Mouse (Mus musculus): ENCODE measurements at regions not wholly inside any gene's neighbourhood (a gene's known extent, or its start where the extent isn't known, plus 50 kb on each side); places are given as distances from the start of the nearest gene placed in this dataset.
"Not testable (repeated sequence)": the region's sequence is repeated elsewhere in the genome, so short reads cannot be mapped to it uniquely, and the experiment has no call there.

DNA sequence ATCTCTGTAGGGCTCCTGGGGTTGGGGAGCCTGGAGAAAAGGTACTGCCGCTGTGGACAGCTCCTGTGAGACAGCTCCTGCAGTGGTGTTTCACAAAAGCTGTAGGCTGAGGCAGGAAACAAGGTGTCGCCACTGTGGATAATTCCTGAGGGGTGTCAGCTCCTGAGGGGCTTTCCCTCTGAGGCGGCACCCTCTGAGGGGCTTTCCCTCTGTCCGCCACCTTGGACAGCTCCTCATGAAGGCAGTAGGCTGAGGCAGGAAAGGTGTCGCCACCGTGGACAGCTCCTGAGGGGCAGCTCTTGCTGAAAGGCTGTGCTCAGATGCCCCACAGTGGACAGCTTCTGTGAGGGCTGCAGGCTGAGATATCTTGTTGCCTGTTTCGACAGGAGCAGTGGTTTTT is 127.1 kb downstream of the Cyld start:
- Histone ChIP-seq H3K4me3 (no peak overlapping the region), H3K9ac (no peak overlapping the region), H3K4me1 (no peaks in the 10 kb centered on the region), H3K36me3 (no peaks in the 10 kb centered on the region), H3K4me2 (no peak overlapping the region), H3K27me3 (no peaks in the 10 kb centered on the region), H3K9me3 (no peaks in the 10 kb centered on the region), H3K27ac (no peak overlapping the region)
- no peak for ATAC-seq (ENCODE audit: borderline replicate concordance, extremely low read depth, low FRiP score, low TSS enrichment)
- 82% methylated on average over 7 of the region's 7 CpGs for WGBS

- Histone ChIP-seq H3K9ac (no peak overlapping the region), H3K4me1 (no peaks in the 10 kb centered on the region), H3K4me3 (no peak overlapping the region), H3K36me3 (no peaks in the 10 kb centered on the region), H3K9me3 (no peaks in the 10 kb centered on the region), H3K27me3 (no peaks in the 10 kb centered on the region), H3K27ac (no peak overlapping the region), H3K4me2 (no peak overlapping the region)
- 77% methylated on average over 5 of the region's 5 CpGs for WGBS
- no peak for ATAC-seq (ENCODE audit: borderline replicate concordance, extremely low read depth, low FRiP score, low TSS enrichment)
These were observed 123.5 kb downstream of the Cyld start for GRCm38 (mm10) chr8:88820275-88820850.

- H3K27ac ChIP-seq, result no peak overlapping the region
- H3K4me3 ChIP-seq, result no peak overlapping the region
- no peaks in the 10 kb centered on the region for H3K4me1 ChIP-seq
- H3K9me3 ChIP-seq, result no peaks in the 10 kb centered on the region
- no peaks in the 10 kb centered on the region for H3K27me3 ChIP-seq
- no peak overlapping the region for H3K4me2 ChIP-seq
- no peak overlapping the region for H3K9ac ChIP-seq
- no peaks in the 10 kb centered on the region for H3K36me3 ChIP-seq
- WGBS, result 67% methylated on average over 5 of the region's 5 CpGs
- ATAC-seq (ENCODE audit: borderline replicate concordance, extremely low read depth, low FRiP score, low TSS enrichment), result no peak
These were observed 119.6 kb downstream of the Cyld start for GRCm38 (mm10) chr8:88816461-88816860.

DNA sequence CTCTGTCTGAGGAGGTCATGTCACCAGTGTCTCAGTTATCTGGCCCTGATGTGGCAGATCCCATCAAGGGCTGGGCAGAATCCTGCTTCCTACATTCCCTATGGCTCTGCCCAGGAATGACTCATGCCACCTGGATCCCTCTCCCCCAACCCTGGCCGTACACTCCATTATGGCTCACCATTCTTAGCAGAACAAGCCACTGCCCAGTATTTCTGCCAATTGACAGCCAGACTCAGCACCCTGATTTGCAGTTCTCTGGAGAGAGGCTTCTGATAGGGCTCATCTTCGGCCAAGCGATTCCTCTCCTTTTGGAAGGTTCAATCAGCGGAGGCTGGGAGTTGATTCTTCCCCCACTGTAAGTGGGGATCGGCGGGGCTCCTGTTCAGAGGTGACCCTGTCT is 117.4 kb downstream of the Cyld start:
- H3K9ac ChIP-seq, result no peak overlapping the region
- no peak overlapping the region for H3K4me2 ChIP-seq
- H3K27ac ChIP-seq, result no peak overlapping the region

DNA sequence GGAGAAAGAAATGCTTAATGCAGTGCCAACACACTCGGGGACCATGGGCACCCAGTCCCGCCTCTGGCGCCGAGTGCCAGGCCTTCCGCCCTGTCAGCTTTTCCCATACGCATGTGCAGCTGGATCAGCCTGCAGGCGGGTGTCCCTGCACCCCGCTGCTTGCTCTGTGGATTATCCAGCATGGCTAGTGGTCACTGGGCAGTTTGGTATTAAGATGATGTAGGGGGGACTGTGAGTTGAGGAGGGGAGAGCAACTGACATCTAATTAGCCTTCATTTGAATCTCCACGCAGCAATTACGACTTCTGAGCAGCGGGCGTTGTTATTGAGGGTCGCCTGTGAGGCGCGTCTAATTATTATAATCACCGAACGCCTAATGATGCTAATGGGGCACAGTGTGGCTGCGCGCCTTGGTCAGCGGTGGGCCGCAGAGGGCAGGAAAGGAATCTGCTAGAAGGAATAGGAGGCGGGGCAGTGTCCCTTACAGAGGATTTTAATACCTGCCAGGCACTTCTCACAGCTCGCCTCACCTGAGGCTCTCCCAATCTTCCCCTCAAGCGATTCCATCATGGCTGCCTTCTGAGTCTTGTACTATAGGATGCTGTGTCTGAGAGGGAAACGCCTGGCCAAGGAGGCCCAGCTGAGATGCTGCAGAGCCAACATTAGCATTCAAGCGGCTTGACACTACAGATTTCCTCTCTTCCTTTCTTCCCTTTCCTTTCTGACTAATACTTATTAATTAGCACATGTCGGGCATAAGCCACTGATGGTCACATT is 116.3 kb downstream of the Cyld start:
- no peak for ATAC-seq (ENCODE audit: borderline replicate concordance, extremely low read depth, low FRiP score, low TSS enrichment)
- no peak overlapping the region for H3K9ac ChIP-seq
- H3K36me3 ChIP-seq, result no peaks in the 10 kb centered on the region
- no peak overlapping the region for H3K4me3 ChIP-seq
- no peaks in the 10 kb centered on the region for H3K9me3 ChIP-seq
- 73% methylated on average over 27 of the region's 27 CpGs for WGBS
- no peak overlapping the region for H3K4me2 ChIP-seq
- no peaks in the 10 kb centered on the region for H3K4me1 ChIP-seq
- H3K27me3 ChIP-seq, result no peaks in the 10 kb centered on the region
- H3K27ac ChIP-seq, result no peak overlapping the region

More for the DNA sequence above, 117.4 kb downstream of the Cyld start:
- no peaks in the 10 kb centered on the region for H3K9me3 ChIP-seq
- no peak for ATAC-seq (ENCODE audit: borderline replicate concordance, extremely low read depth, low FRiP score, low TSS enrichment)
- 86% methylated on average over 6 of the region's 6 CpGs for WGBS
- H3K4me1 ChIP-seq, result no peaks in the 10 kb centered on the region
- no peak overlapping the region for H3K4me3 ChIP-seq
- no peaks in the 10 kb centered on the region for H3K27me3 ChIP-seq
- no peaks in the 10 kb centered on the region for H3K36me3 ChIP-seq

- H3K9me3 ChIP-seq; H3K4me2 ChIP-seq; H3K9ac ChIP-seq; H3K4me1 ChIP-seq; H3K4me3 ChIP-seq; H3K27ac ChIP-seq; ATAC-seq (ENCODE audit: borderline replicate concordance, extremely low read depth, low FRiP score, low TSS enrichment); H3K27me3 ChIP-seq; H3K36me3 ChIP-seq: not testable (repeated sequence)
- WGBS, result 83% methylated on average over 10 of the region's 10 CpGs
These were observed 110.0 kb downstream of the Cyld start for GRCm38 (mm10) chr8:88806851-88807250.

Data from lung, embryonic 15.5 days (tissue).